ENCODE assay signal across 8 mouse cellular contexts in the genomic region with DNA sequence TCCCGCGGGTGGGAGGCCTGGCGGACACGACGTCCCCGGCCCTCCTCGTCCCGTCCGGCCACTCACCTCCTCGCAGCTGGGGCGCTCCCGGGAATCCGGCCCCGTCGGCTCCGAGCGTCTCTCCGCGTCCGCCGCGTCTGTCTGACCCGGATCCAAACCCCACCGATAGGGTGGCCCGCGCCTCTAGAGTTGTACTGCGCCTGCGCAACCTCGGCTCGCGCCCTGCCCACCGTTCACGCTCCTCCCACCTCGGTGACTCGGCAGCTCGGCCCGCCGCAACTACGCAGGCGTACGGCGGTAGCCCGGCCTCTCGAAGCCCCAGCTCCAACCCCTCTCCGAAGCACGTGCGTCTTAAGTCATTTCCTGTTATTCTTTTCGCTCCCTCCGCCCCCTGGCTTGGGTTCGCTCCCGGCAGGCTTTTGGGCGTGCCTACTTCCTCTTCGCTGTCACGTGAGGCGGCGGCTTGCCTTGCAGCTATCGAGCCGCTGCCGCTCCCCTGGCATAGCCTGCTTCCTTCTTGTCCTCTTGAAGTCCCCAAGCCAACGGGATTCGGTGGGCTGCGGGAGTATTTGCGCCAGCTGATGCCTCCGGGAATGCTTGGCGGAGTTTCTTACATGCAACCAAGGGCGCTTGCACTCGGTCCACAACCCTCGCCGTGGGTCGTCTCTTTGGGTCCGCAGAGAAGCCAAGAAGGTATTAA. TPM values are rescaled to one million over a fixed set of nuclear protein-coding genes. Genes with fewer than 3 reads are reported as not detected.
DNase-seq lines count a peak whose midpoint lies in the region; ATAC-seq and TF ChIP-seq lines count a peak whose summit lies in the region.

No protein-coding gene starts in this region.

- H3K27me3 ChIP-seq in heart, embryonic 12.5 days (replicated peaks), result no peaks in the 10 kb centered on the region
- no peaks in the 10 kb centered on the region for H3K27me3 ChIP-seq in kidney, postnatal 0 days (ENCODE audit: insufficient read depth, low read length)
- H3K27me3 ChIP-seq in liver, embryonic 11.5 days (replicated peaks; ENCODE audit: control insufficient read depth, insufficient read depth, low read length), result no peaks in the 10 kb centered on the region
- no peaks in the 10 kb centered on the region for H3K27me3 ChIP-seq in stomach, embryonic 14.5 days (ENCODE audit: control insufficient read depth, insufficient read depth, low read length)

- H3K27ac ChIP-seq in heart, embryonic 12.5 days (ENCODE audit: poor library complexity, severe bottlenecking), result peak overlapping the region; percentile 94
- peak overlapping the region; percentile 92 for H3K27ac ChIP-seq in kidney, postnatal 0 days
- peak overlapping the region; percentile 80 for H3K27ac ChIP-seq in liver, embryonic 11.5 days (ENCODE audit: low read depth, low read length)
- H3K27ac ChIP-seq in stomach, embryonic 14.5 days (ENCODE audit: low read length), result peak overlapping the region; percentile 55; the same call in 1 of the 2 replicates

- H3K36me3 ChIP-seq in heart, embryonic 12.5 days, result peaks cover 4% of the 10 kb centered on the region
- no peaks in the 10 kb centered on the region for H3K36me3 ChIP-seq in kidney, postnatal 0 days (ENCODE audit: insufficient read depth, low read length)
- H3K36me3 ChIP-seq in liver, embryonic 11.5 days (ENCODE audit: control insufficient read depth, insufficient read depth, low read length), result no peaks in the 10 kb centered on the region
- peaks cover 4% of the 10 kb centered on the region; the same call in 1 of the 2 replicates for H3K36me3 ChIP-seq in stomach, embryonic 14.5 days (ENCODE audit: control insufficient read depth, insufficient read depth, low read length)

- peaks cover 30% of the 10 kb centered on the region for H3K4me1 ChIP-seq in heart, embryonic 12.5 days (replicated peaks)
- H3K4me1 ChIP-seq in kidney, postnatal 0 days (replicated peaks; ENCODE audit: insufficient read depth, low read length), result peaks cover 11% of the 10 kb centered on the region; the same call in 1 of the 2 replicates
- peaks cover 23% of the 10 kb centered on the region for H3K4me1 ChIP-seq in liver, embryonic 11.5 days (replicated peaks; ENCODE audit: control insufficient read depth, insufficient read depth, low read length)
- H3K4me1 ChIP-seq in stomach, embryonic 14.5 days (ENCODE audit: control insufficient read depth, insufficient read depth, low read length), result peaks cover 15% of the 10 kb centered on the region

- H3K4me3 ChIP-seq in heart, embryonic 12.5 days, result peak overlapping the region; percentile 100
- H3K4me3 ChIP-seq in kidney, postnatal 0 days (replicated peaks; ENCODE audit: low read depth, low read length), result peak overlapping the region; percentile 75
- peak overlapping the region; percentile 95 for H3K4me3 ChIP-seq in liver, embryonic 11.5 days (ENCODE audit: low read depth, low read length)
- H3K4me3 ChIP-seq in stomach, embryonic 14.5 days (ENCODE audit: low read depth, low read length), result peak overlapping the region; percentile 99

- peak; percentile 99 for DNase-seq in CD4-positive helper T cell, adult 2 months (ENCODE audit: low read depth, low spot score)
- DNase-seq in brain, embryonic 18.5 days (ENCODE audit: low read depth, low spot score), result peak; percentile 98
- peak; percentile 100 for DNase-seq in kidney, postnatal 0 days (ENCODE audit: low spot score)
- peak; percentile 96 for DNase-seq in liver, embryonic 11.5 days (ENCODE audit: low spot score)
- peak; percentile 99 for DNase-seq in naive thymus-derived CD4-positive, alpha-beta T cell, adult 2 months (ENCODE audit: low read depth)

- peak; percentile 97 for ATAC-seq in erythroid progenitor cell, adult 5-6 weeks (replicated peaks; ENCODE audit: low FRiP score, poor library complexity, severe bottlenecking)
- peak; percentile 99 for ATAC-seq in heart, embryonic 12.5 days (ENCODE audit: insufficient number of reproducible peaks, low FRiP score)
- peak; percentile 98 for ATAC-seq in kidney, postnatal 0 days (replicated peaks; ENCODE audit: low FRiP score, low read depth)
- peak; percentile 99 for ATAC-seq in liver, embryonic 11.5 days (replicated peaks; ENCODE audit: low FRiP score)
- peak; percentile 99 for ATAC-seq in stomach, embryonic 14.5 days (ENCODE audit: insufficient number of reproducible peaks, insufficient read depth, low FRiP score, low read depth)

- H3K9ac ChIP-seq in heart, embryonic 12.5 days, result peak overlapping the region; percentile 99
- H3K9ac ChIP-seq in kidney, postnatal 0 days (ENCODE audit: low read depth, low read length), result peak overlapping the region; percentile 92
- peak overlapping the region; percentile 78 for H3K9ac ChIP-seq in liver, embryonic 11.5 days (ENCODE audit: low read depth, low read length)
- peak overlapping the region; percentile 92 for H3K9ac ChIP-seq in stomach, embryonic 14.5 days (replicated peaks; ENCODE audit: low read depth, low read length)

- H3K9me3 ChIP-seq in heart, embryonic 12.5 days (replicated peaks), result no peaks in the 10 kb centered on the region
- no peaks in the 10 kb centered on the region for H3K9me3 ChIP-seq in kidney, postnatal 0 days (replicated peaks; ENCODE audit: low read length)
- H3K9me3 ChIP-seq in liver, embryonic 11.5 days (ENCODE audit: control insufficient read depth, low read length), result no peaks in the 10 kb centered on the region
- no peaks in the 10 kb centered on the region for H3K9me3 ChIP-seq in stomach, embryonic 14.5 days (ENCODE audit: control insufficient read depth, low read depth, low read length)

- peak overlapping the region; percentile 91 for H3K4me2 ChIP-seq in heart, embryonic 12.5 days
- peak overlapping the region; percentile 64 for H3K4me2 ChIP-seq in kidney, postnatal 0 days (ENCODE audit: low read length)
- H3K4me2 ChIP-seq in liver, embryonic 11.5 days, result peak overlapping the region; percentile 89
- H3K4me2 ChIP-seq in stomach, embryonic 14.5 days (replicated peaks; ENCODE audit: low read depth, low read length), result peak overlapping the region; percentile 72

- WGBS in heart, embryonic 12.5 days, result under 1% methylated on average over 71 of the region's 71 CpGs
- WGBS in kidney, postnatal 0 days, result under 1% methylated on average over 56 of the region's 71 CpGs
- under 1% methylated on average over 71 of the region's 71 CpGs for WGBS in liver, embryonic 11.5 days
- WGBS in stomach, embryonic 14.5 days, result under 1% methylated on average over 71 of the region's 71 CpGs

- TF ChIP-seq CTCF in kidney, postnatal 0 days (IDR thresholded peaks at IDR 0.05; ENCODE audit: low read depth), result peak; percentile 47

RNA-seq across cellular contexts. Expression of gene Oser1, which starts 5.0 kb away (rescaled TPM):
- 46.1 and 53.7 TPM in 2 replicates for total RNA-seq in erythroid progenitor cell, adult 5-6 weeks (2015; ENCODE audit: low replicate concordance)
- total RNA-seq in erythroid progenitor cell, adult 5-6 weeks (2017; ENCODE audit: low replicate concordance), result 18.8 and 32.0 TPM in 2 replicates
- polyA plus RNA-seq in heart, embryonic 12.5 days (2016; fragmentation: Nextera tagmentation; extraction: Ambion mirVana), result 55.3 and 57.2 TPM in 2 replicates
- 74.9 and 78.2 TPM in 2 replicates for polyA plus RNA-seq in kidney, postnatal 0 days (2015; fragmentation: Nextera tagmentation; extraction: Ambion mirVana)
- polyA plus RNA-seq in liver, embryonic 11.5 days (2014; fragmentation: Nextera tagmentation; extraction: Ambion mirVana), result 61.0 and 67.8 TPM in 2 replicates
- 84.9 and 89.2 TPM in 2 replicates for polyA plus RNA-seq in stomach, embryonic 14.5 days (2014; fragmentation: Nextera tagmentation; extraction: Ambion mirVana)

RNA-seq across cellular contexts. Expression of gene Gdap1l1, which starts 18.8 kb away (rescaled TPM):
- not detected in 2 replicates for total RNA-seq in erythroid progenitor cell, adult 5-6 weeks (2015; ENCODE audit: low replicate concordance)
- not detected in 2 replicates for total RNA-seq in erythroid progenitor cell, adult 5-6 weeks (2017; ENCODE audit: low replicate concordance)
- polyA plus RNA-seq in heart, embryonic 12.5 days (2016; fragmentation: Nextera tagmentation; extraction: Ambion mirVana), result 0.19 and 0.63 TPM in 2 replicates
- polyA plus RNA-seq in kidney, postnatal 0 days (2015; fragmentation: Nextera tagmentation; extraction: Ambion mirVana), result 0.64 and 0.74 TPM in 2 replicates
- polyA plus RNA-seq in liver, embryonic 11.5 days (2014; fragmentation: Nextera tagmentation; extraction: Ambion mirVana), result 1.4 and 1.7 TPM in 2 replicates
- polyA plus RNA-seq in stomach, embryonic 14.5 days (2014; fragmentation: Nextera tagmentation; extraction: Ambion mirVana), result 5.3 and 8.4 TPM in 2 replicates

RNA-seq across cellular contexts. Expression of gene Jph2, which starts 21.7 kb away (rescaled TPM):
- total RNA-seq in erythroid progenitor cell, adult 5-6 weeks (2015; ENCODE audit: low replicate concordance), result not detected in 2 replicates
- total RNA-seq in erythroid progenitor cell, adult 5-6 weeks (2017; ENCODE audit: low replicate concordance), result not detected in 2 replicates
- polyA plus RNA-seq in heart, embryonic 12.5 days (2016; fragmentation: Nextera tagmentation; extraction: Ambion mirVana), result 62.5 and 62.7 TPM in 2 replicates
- 3.4 and 3.5 TPM in 2 replicates for polyA plus RNA-seq in kidney, postnatal 0 days (2015; fragmentation: Nextera tagmentation; extraction: Ambion mirVana)
- 0.19 and 0.26 TPM in 2 replicates for polyA plus RNA-seq in liver, embryonic 11.5 days (2014; fragmentation: Nextera tagmentation; extraction: Ambion mirVana)
- polyA plus RNA-seq in stomach, embryonic 14.5 days (2014; fragmentation: Nextera tagmentation; extraction: Ambion mirVana), result 6.5 and 6.7 TPM in 2 replicates

RNA-seq across cellular contexts. Expression of gene Fitm2, which starts 52.9 kb away (rescaled TPM):
- total RNA-seq in erythroid progenitor cell, adult 5-6 weeks (2015; ENCODE audit: low replicate concordance), result 1.1 TPM in 1 of 2 replicates, not detected in the other
- total RNA-seq in erythroid progenitor cell, adult 5-6 weeks (2017; ENCODE audit: low replicate concordance), result 0.26 and 1.7 TPM in 2 replicates
- 14.2 and 15.5 TPM in 2 replicates for polyA plus RNA-seq in heart, embryonic 12.5 days (2016; fragmentation: Nextera tagmentation; extraction: Ambion mirVana)
- 10.3 and 10.4 TPM in 2 replicates for polyA plus RNA-seq in kidney, postnatal 0 days (2015; fragmentation: Nextera tagmentation; extraction: Ambion mirVana)
- polyA plus RNA-seq in liver, embryonic 11.5 days (2014; fragmentation: Nextera tagmentation; extraction: Ambion mirVana), result 8.1 and 9.0 TPM in 2 replicates
- polyA plus RNA-seq in stomach, embryonic 14.5 days (2014; fragmentation: Nextera tagmentation; extraction: Ambion mirVana), result 8.5 and 11.0 TPM in 2 replicates

Comparison
In these comparisons a context has a peak if more than half of its experiments do, and no peak if none do; other contexts are left out.
1. Peak in every context shown above with its lines: DNase-seq, ATAC-seq, H3K4me3 ChIP-seq and H3K27ac ChIP-seq.